Mouse (Mus musculus) megakaryocyte, embryonic 14.5 days (primary cell): ENCODE measurements at regions not wholly inside any gene's neighbourhood (a gene's known extent, or its start where the extent isn't known, plus 50 kb on each side); places are given as distances from the start of the nearest gene placed in this dataset.

Experiments
- FLI1 ChIP-seq: IDR thresholded peaks from 2 replicates; pipeline ENCODE4 v1.6.1; 2012; ENCODE audit warnings: low read length, inconsistent platforms, mixed read lengths
- GATA1 ChIP-seq: IDR thresholded peaks from 3 replicates; pipeline ENCODE4 v1.6.1; 2012; ENCODE audit warnings: mixed read lengths, low read length, inconsistent platforms, borderline replicate concordance

DNA sequence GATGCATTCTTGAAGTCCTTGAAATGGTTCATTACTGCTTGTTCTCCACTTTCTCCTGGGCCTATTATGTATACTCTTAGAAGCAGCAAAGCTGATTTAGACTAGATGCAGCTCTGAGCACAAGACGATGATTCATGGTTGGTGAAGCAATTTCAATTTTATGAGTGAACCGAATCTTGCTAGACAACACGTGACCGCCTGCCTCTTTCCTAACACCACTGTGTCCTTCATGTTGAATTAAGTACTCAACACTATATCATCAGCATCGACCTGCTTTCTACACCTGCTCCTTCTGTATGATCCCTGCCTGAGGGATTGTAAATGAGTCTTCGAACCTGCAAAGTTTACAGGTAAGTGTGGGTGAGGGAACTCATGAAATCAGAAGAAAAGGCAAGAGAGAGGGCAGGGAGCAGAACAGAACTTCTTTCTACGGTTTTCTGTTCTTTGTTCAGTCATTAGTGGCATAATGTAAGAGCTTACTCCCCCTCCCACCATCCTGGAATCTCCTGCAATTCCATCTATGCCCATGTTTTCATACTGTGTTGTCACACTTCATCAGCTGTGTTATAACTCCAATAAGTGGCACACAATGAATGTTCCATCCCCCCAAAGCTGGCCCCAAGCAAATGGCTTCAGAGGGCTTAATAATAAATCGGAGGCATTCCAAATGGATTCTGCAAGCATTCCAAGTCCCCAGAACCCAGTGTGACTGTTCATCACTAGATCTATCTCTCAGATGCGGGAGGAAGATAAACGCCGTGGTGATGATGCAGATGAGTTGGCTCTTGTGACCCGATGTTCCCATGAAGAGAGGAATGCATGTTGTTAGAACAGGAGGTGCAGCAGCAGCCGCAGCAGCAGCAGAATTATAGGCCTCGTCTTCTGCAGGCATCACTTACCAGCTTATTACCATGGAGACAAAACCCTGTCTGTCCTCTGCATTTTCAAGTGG is 224.2 kb upstream of the Serp2 start:
- TF ChIP-seq GATA1 (no peak), FLI1 (no peak)
